In the genomic region with DNA sequence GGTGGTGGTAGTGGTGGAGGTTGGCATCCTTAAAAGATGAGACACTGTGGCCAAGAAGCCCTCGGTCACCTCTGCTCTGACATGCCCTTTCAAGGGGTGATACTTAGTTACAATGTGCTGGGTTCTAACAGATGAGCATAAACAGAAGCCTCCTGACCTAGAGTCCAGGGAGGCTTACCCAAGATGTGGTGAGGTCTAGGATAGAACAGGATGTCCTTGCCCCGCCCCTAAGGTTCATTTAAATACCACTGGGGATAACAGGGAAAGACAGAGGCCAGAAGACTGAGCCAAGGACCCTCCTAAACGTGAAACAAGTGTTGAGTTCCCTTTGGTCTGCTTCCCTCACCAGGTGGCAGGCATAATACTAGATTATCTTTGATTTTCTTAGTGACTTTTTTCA, we compare ENCODE assay signal across 13 mouse cellular contexts. TPM values are rescaled to one million over a fixed set of nuclear protein-coding genes. Genes with fewer than 3 reads are reported as not detected.
A peak's percentile ranks its signal among the peaks of the same experiment; 100 is the strongest.
DNase-seq lines count a peak whose midpoint lies in the region; ATAC-seq and TF ChIP-seq lines count a peak whose summit lies in the region.
"Had no signal": no experiment of that assay in that cellular context is flagged by ENCODE, and none has a peak within 500 bp of the region (broad histone marks: within the 10 kb centered on the region; RNA-seq: fewer than 3 reads in every experiment).

No protein-coding gene starts in this region.

- H3K4me3 ChIP-seq in hindbrain, embryonic 13.5 days = no peak overlapping the region
- no peak overlapping the region for H3K4me3 ChIP-seq in hindbrain, postnatal 0 days (ENCODE audit: low read length)
- peak overlapping the region; percentile 93; the same call in 1 of the 2 replicates for H3K4me3 ChIP-seq in G1E (ENCODE audit: low read depth, low read length)
- H3K4me3 ChIP-seq in erythroblast, embryonic 14.5 days (replicated peaks) = peak overlapping the region; percentile 97
- H3K4me3 ChIP-seq in liver, embryonic 12.5 days = peak overlapping the region; percentile 82

- 58% methylated on average over 3 of the region's 3 CpGs for WGBS in hindbrain, embryonic 13.5 days
- 71% methylated on average over 3 of the region's 3 CpGs for WGBS in hindbrain, postnatal 0 days
- 44% methylated on average over 3 of the region's 3 CpGs for WGBS in liver, embryonic 12.5 days (ENCODE audit: insufficient replicate concordance)

- no peak for TF ChIP-seq CTCF in hindbrain, postnatal 0 days (IDR thresholded peaks at IDR 0.05; ENCODE audit: low read depth)
- TF ChIP-seq CTCF in G1E (IDR thresholded peaks at IDR 0.05; ENCODE audit: low read depth, low read length) = no peak

- no peak for ATAC-seq in hindbrain, embryonic 13.5 days (ENCODE audit: low FRiP score)
- ATAC-seq in hindbrain, postnatal 0 days = no peak
- no peak for ATAC-seq in G1E (ENCODE audit: extremely low read depth, insufficient number of reproducible peaks, low FRiP score, poor library complexity, severe bottlenecking)
- peak; percentile 34 for ATAC-seq in liver, embryonic 12.5 days

- 0 out of 2 replicates have a peak, but pooled peaks cover 3% of the 10 kb centered on the region for H3K36me3 ChIP-seq in hindbrain, embryonic 13.5 days
- H3K36me3 ChIP-seq in hindbrain, postnatal 0 days (ENCODE audit: insufficient read depth, low read length) = no peaks in the 10 kb centered on the region
- H3K36me3 ChIP-seq in G1E (replicated peaks) = peaks cover 46% of the 10 kb centered on the region
- H3K36me3 ChIP-seq in erythroblast, embryonic 14.5 days (ENCODE audit: control insufficient read depth) = peaks cover 52% of the 10 kb centered on the region
- H3K36me3 ChIP-seq in liver, embryonic 12.5 days = peaks cover 48% of the 10 kb centered on the region

- no peak overlapping the region for H3K27ac ChIP-seq in hindbrain, embryonic 13.5 days
- H3K27ac ChIP-seq in hindbrain, postnatal 0 days = no peak overlapping the region
- peak overlapping the region; percentile 94 for H3K27ac ChIP-seq in liver, embryonic 12.5 days

- H3K9me3 ChIP-seq in hindbrain, embryonic 13.5 days = no peaks in the 10 kb centered on the region
- no peaks in the 10 kb centered on the region for H3K9me3 ChIP-seq in hindbrain, postnatal 0 days (ENCODE audit: low read length)
- no peaks in the 10 kb centered on the region for H3K9me3 ChIP-seq in G1E (replicated peaks)
- H3K9me3 ChIP-seq in erythroblast, embryonic 14.5 days (ENCODE audit: control insufficient read depth, low read length) = no peaks in the 10 kb centered on the region
- H3K9me3 ChIP-seq in liver, embryonic 12.5 days (replicated peaks) = no peaks in the 10 kb centered on the region

- H3K9ac ChIP-seq in hindbrain, embryonic 13.5 days = no peak overlapping the region
- no peak overlapping the region; the same call in 1 of the 2 replicates for H3K9ac ChIP-seq in hindbrain, postnatal 0 days (replicated peaks; ENCODE audit: low read length)
- H3K9ac ChIP-seq in liver, embryonic 12.5 days = peak overlapping the region; percentile 94

- DNase-seq in hindbrain, postnatal 0 days (ENCODE audit: low spot score) = no peak
- DNase-seq in G1E (ENCODE audit: low spot score) = peak; percentile 26
- no peak for DNase-seq in ovary, postnatal 36 days (ENCODE audit: low spot score)
- no peak for DNase-seq in adrenal gland, adult (ENCODE audit: inconsistent age in 2 of 2, low spot score in 1 of 2)
- DNase-seq in cerebellum, adult 9-10 months = no peak
- DNase-seq: gastrocnemius, postnatal 10 days; lung, adult 18-20 months; right cerebral cortex, postnatal 14 days; thymus, adult 2 months had no signal

- H3K4me1 ChIP-seq in hindbrain, embryonic 13.5 days (replicated peaks) = peaks cover 22% of the 10 kb centered on the region
- H3K4me1 ChIP-seq in hindbrain, postnatal 0 days (ENCODE audit: insufficient read depth, low read length) = peaks cover 10% of the 10 kb centered on the region; the same call in 1 of the 2 replicates
- H3K4me1 ChIP-seq in G1E (ENCODE audit: insufficient read depth, low read depth, low read length) = peaks cover 63% of the 10 kb centered on the region
- H3K4me1 ChIP-seq in erythroblast, embryonic 14.5 days (ENCODE audit: control insufficient read depth) = peaks cover 92% of the 10 kb centered on the region
- H3K4me1 ChIP-seq in liver, embryonic 12.5 days = peaks cover 87% of the 10 kb centered on the region

- no peaks in the 10 kb centered on the region for H3K27me3 ChIP-seq in hindbrain, embryonic 13.5 days
- no peaks in the 10 kb centered on the region for H3K27me3 ChIP-seq in hindbrain, postnatal 0 days (ENCODE audit: insufficient read depth, low read length)
- no peaks in the 10 kb centered on the region for H3K27me3 ChIP-seq in G1E (ENCODE audit: insufficient read depth, low read length)
- H3K27me3 ChIP-seq in erythroblast, embryonic 14.5 days (ENCODE audit: control insufficient read depth) = no peaks in the 10 kb centered on the region
- no peaks in the 10 kb centered on the region for H3K27me3 ChIP-seq in liver, embryonic 12.5 days (replicated peaks)

- peak overlapping the region; percentile 88 for H3K4me2 ChIP-seq in hindbrain, embryonic 13.5 days
- no peak overlapping the region for H3K4me2 ChIP-seq in hindbrain, postnatal 0 days (ENCODE audit: low read depth, low read length)
- peak overlapping the region; percentile 93 for H3K4me2 ChIP-seq in liver, embryonic 12.5 days

RNA-seq across cellular contexts. Expression of a gene that starts 1.5 kb away (rescaled TPM):
- 17.2 and 20.3 TPM in 2 replicates for polyA plus RNA-seq in hindbrain, embryonic 13.5 days (2015; fragmentation: Nextera tagmentation; extraction: Ambion mirVana)
- 34.9 and 35.1 TPM in 2 replicates for total RNA-seq in hindbrain, postnatal 0 days (2014; rRNA removed)
- 15.9 and 16.8 TPM in 2 replicates for polyA plus RNA-seq in hindbrain, postnatal 0 days (2015; fragmentation: Nextera tagmentation; extraction: Ambion mirVana)
- total RNA-seq in G1E (2014; fragmentation: Nextera tagmentation) (89.4 and 93.4 TPM in 2 replicates), G1E (2017) (26.8 and 35.3 TPM in 2 replicates)
- 31.7 and 33.5 TPM in 2 replicates for polyA plus RNA-seq in G1E (2012)
- polyA plus RNA-seq in erythroblast, embryonic 14.5 days (2012) = 7.3 and 9.0 TPM in 2 replicates
- 26.3 and 29.4 TPM in 2 replicates for polyA plus RNA-seq in liver, embryonic 12.5 days (2016; fragmentation: Nextera tagmentation; extraction: Ambion mirVana)

RNA-seq across cellular contexts. Expression of a gene that starts 31.1 kb away (rescaled TPM):
- polyA plus RNA-seq in hindbrain, embryonic 13.5 days (2015; fragmentation: Nextera tagmentation; extraction: Ambion mirVana) = not detected in 2 replicates
- not detected in 2 replicates for total RNA-seq in hindbrain, postnatal 0 days (2014; rRNA removed)
- polyA plus RNA-seq in hindbrain, postnatal 0 days (2015; fragmentation: Nextera tagmentation; extraction: Ambion mirVana) = 0.38 and 0.42 TPM in 2 replicates
- not detected in 2 replicates for total RNA-seq in G1E (2014; fragmentation: Nextera tagmentation)
- 0.55 TPM in 1 of 2 replicates, not detected in the other for total RNA-seq in G1E (2017)
- polyA plus RNA-seq in G1E (2012) = 0.05 TPM in 1 of 2 replicates, not detected in the other
- 0.88 and 1.4 TPM in 2 replicates for polyA plus RNA-seq in erythroblast, embryonic 14.5 days (2012)
- 2.0 and 2.1 TPM in 2 replicates for polyA plus RNA-seq in liver, embryonic 12.5 days (2016; fragmentation: Nextera tagmentation; extraction: Ambion mirVana)
- total RNA-seq: gastrocnemius, postnatal 10 days; hematopoietic stem cell, adult 5-6 weeks had no signal

RNA-seq across cellular contexts. Expression of a gene that starts 49.9 kb away (rescaled TPM):
- polyA plus RNA-seq in hindbrain, embryonic 13.5 days (2015; fragmentation: Nextera tagmentation; extraction: Ambion mirVana) = 27.9 and 31.0 TPM in 2 replicates
- total RNA-seq in hindbrain, postnatal 0 days (2014; rRNA removed) = 19.8 and 20.6 TPM in 2 replicates
- polyA plus RNA-seq in hindbrain, postnatal 0 days (2015; fragmentation: Nextera tagmentation; extraction: Ambion mirVana) = 22.7 and 23.3 TPM in 2 replicates
- total RNA-seq in G1E (2014; fragmentation: Nextera tagmentation) (0.34 TPM in 1 of 2 replicates, not detected in the other), G1E (2017) (0.11 TPM in 1 of 2 replicates, not detected in the other)
- polyA plus RNA-seq in G1E (2012) = 0.05 TPM in 1 of 2 replicates, not detected in the other
- polyA plus RNA-seq in erythroblast, embryonic 14.5 days (2012) = 0.27 and 0.30 TPM in 2 replicates
- 22.3 and 25.1 TPM in 2 replicates for polyA plus RNA-seq in liver, embryonic 12.5 days (2016; fragmentation: Nextera tagmentation; extraction: Ambion mirVana)

RNA-seq across cellular contexts. Expression of a gene that starts 58.7 kb away (rescaled TPM):
- polyA plus RNA-seq in hindbrain, embryonic 13.5 days (2015; fragmentation: Nextera tagmentation; extraction: Ambion mirVana) = 10.6 and 11.4 TPM in 2 replicates
- 5.6 and 7.5 TPM in 2 replicates for total RNA-seq in hindbrain, postnatal 0 days (2014; rRNA removed)
- 4.3 and 5.1 TPM in 2 replicates for polyA plus RNA-seq in hindbrain, postnatal 0 days (2015; fragmentation: Nextera tagmentation; extraction: Ambion mirVana)
- total RNA-seq in G1E (2014; fragmentation: Nextera tagmentation) = 3.8 and 5.5 TPM in 2 replicates
- total RNA-seq in G1E (2017) = 5.5 and 6.1 TPM in 2 replicates
- 0.72 and 0.73 TPM in 2 replicates for polyA plus RNA-seq in G1E (2012)
- 0.03 and 0.12 TPM in 2 replicates for polyA plus RNA-seq in erythroblast, embryonic 14.5 days (2012)
- 2.9 and 3.1 TPM in 2 replicates for polyA plus RNA-seq in liver, embryonic 12.5 days (2016; fragmentation: Nextera tagmentation; extraction: Ambion mirVana)

RNA-seq across cellular contexts. Expression of a gene that starts 59.4 kb away (rescaled TPM):
- polyA plus RNA-seq in hindbrain, embryonic 13.5 days (2015; fragmentation: Nextera tagmentation; extraction: Ambion mirVana) = 15.0 and 15.2 TPM in 2 replicates
- total RNA-seq in hindbrain, postnatal 0 days (2014; rRNA removed) = 21.1 and 27.6 TPM in 2 replicates
- 15.2 and 16.4 TPM in 2 replicates for polyA plus RNA-seq in hindbrain, postnatal 0 days (2015; fragmentation: Nextera tagmentation; extraction: Ambion mirVana)
- total RNA-seq in G1E (2014; fragmentation: Nextera tagmentation) (10.2 and 12.0 TPM in 2 replicates), G1E (2017) (5.6 and 7.6 TPM in 2 replicates)
- polyA plus RNA-seq in G1E (2012) = 22.8 and 23.8 TPM in 2 replicates
- polyA plus RNA-seq in erythroblast, embryonic 14.5 days (2012) = 2.1 and 2.3 TPM in 2 replicates
- polyA plus RNA-seq in liver, embryonic 12.5 days (2016; fragmentation: Nextera tagmentation; extraction: Ambion mirVana) = 12.7 and 12.8 TPM in 2 replicates

Comparison
In these comparisons a context has a peak if more than half of its experiments do, and no peak if none do; other contexts are left out.
1. H3K4me3 ChIP-seq: peak in G1E (single experiment), erythroblast, embryonic 14.5 days (single experiment) and liver, embryonic 12.5 days (single experiment); none in hindbrain, embryonic 13.5 days (single experiment) and hindbrain, postnatal 0 days (single experiment).
2. RNA of a gene that starts 49.9 kb away (polyA plus RNA-seq): 27.9 to 31.0 TPM in hindbrain, embryonic 13.5 days, 22.3 to 25.1 TPM in liver, embryonic 12.5 days and 22.7 to 23.3 TPM in hindbrain, postnatal 0 days; 0.27 to 0.30 TPM in erythroblast, embryonic 14.5 days and 0.05 TPM in G1E; every median in the first group is over 10 times any median in the second.